Mouse (Mus musculus) ES-Bruce4 (cell line): ENCODE results near the gene Ppie.

Experiments
- CTCF ChIP-seq: IDR thresholded peaks from one replicate; pipeline ENCODE4 v1.8.1; 2011; ENCODE audit warnings: low read depth, low read length
- EP300 ChIP-seq: IDR thresholded peaks from 2 replicates; pipeline ENCODE4 v1.6.1; 2011; ENCODE audit warnings: low read depth, low read length; ENCODE audit not compliant: insufficient read depth
- POLR2A ChIP-seq: IDR thresholded peaks from one replicate; pipeline ENCODE4 v1.8.1; 2011; ENCODE audit warnings: low read length; ENCODE audit not compliant: insufficient read depth

GRCm38 (mm10) chr4:123162305-123162917, 22.7 kb upstream of the Ppie start:
- no peak for TF ChIP-seq POLR2A
- TF ChIP-seq CTCF: no peak
- TF ChIP-seq EP300: no peak
